Mouse (Mus musculus) frontal cortex, adult (tissue): Measurements from ENCODE around the gene Spatc1l.
A peak's percentile ranks its signal among the peaks of the same experiment; 100 is the strongest.

Experiments used
- ATAC-seq: cut with Nextera tagmentation; 2 replicates; pipeline ENCODE4 v1.9.2; 2017; ENCODE audit warnings: mild to moderate bottlenecking, moderate library complexity, mixed read lengths; ENCODE audit not compliant: low TSS enrichment

Spatc1l gene

GRCm38 (mm10) chr10:76561972-76562371 lies at the start of gene Spatc1l:
Gene Spatc1l, plus strand, starts transcription at chr10:76562272.
- ATAC-seq, result no peak

GRCm38 (mm10) chr10:76512965-76513583 lies 49.0 kb upstream of the Spatc1l start:
- ATAC-seq, result no peak

DNA sequence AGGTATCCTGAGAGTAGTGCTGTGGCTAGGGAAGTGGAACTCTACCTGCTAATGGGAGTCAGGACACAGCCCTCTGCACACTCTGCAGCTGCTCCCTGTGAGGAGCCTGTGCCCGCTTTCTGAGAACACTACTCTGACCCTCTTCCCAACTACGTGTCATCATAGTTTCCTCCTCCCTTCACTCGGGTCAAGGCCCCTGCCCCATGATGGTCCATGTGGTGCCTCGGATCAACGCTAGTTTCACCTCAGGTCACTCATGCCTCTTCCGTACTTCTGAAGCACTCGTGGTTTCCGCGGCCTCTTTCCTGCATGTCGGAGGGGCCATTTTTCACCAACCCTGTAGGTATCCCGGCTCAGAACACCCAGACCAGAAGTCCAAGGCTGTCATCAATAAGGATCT lies 31.1 kb upstream of the Spatc1l start:
- ATAC-seq, result peak; percentile 29

- ATAC-seq, result peak; percentile 99
Observed at GRCm38 (mm10) chr10:76531375-76531774, 30.7 kb upstream of the Spatc1l start, which contains the start of gene Lss. Gene Lss, plus strand, starts transcription at chr10:76531588.

- ATAC-seq, result peak; percentile 28
Observed at GRCm38 (mm10) chr10:76531828-76532227, 30.2 kb upstream of the Spatc1l start.

GRCm38 (mm10) chr10:76535526-76535925 lies 26.5 kb upstream of the Spatc1l start:
- ATAC-seq, result no peak

GRCm38 (mm10) chr10:76537619-76538018 lies 24.5 kb upstream of the Spatc1l start:
- ATAC-seq, result no peak

DNA sequence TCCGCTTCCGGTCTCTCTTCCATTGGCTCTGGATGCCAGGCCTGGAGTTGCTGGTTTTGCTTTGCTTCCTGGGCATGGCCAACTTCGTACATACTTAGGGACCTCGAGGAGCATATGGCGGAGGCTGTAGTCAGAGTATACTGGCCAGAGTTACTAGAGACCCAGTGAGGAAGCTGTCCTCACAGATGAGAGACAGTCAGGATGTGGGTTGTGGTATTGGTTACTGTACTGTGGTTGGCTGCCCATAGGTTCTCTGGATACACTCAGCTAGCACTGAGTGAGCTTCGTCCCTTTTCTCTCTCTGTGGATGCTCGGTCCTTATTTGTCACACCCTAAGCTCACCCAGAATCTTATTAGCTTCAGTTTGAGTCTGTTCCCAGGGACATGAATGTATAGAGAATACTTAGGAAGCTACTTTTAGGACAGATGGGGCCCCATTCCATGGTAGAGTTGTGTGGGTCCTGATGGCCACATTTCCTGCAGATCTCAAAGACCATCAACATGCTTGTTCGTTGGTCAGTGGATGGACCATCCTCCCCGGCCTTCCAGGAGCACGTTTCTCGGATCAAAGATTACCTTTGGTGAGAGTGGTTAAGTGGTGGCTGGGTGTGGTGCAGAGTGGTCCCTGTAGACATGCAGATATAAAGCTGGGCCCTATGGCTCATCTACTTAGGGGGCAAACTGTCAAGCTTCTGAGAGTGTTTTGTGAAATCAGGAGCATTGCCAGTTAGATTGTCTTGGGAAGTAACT lies 20.6 kb upstream of the Spatc1l start:
- ATAC-seq, result no peak

DNA sequence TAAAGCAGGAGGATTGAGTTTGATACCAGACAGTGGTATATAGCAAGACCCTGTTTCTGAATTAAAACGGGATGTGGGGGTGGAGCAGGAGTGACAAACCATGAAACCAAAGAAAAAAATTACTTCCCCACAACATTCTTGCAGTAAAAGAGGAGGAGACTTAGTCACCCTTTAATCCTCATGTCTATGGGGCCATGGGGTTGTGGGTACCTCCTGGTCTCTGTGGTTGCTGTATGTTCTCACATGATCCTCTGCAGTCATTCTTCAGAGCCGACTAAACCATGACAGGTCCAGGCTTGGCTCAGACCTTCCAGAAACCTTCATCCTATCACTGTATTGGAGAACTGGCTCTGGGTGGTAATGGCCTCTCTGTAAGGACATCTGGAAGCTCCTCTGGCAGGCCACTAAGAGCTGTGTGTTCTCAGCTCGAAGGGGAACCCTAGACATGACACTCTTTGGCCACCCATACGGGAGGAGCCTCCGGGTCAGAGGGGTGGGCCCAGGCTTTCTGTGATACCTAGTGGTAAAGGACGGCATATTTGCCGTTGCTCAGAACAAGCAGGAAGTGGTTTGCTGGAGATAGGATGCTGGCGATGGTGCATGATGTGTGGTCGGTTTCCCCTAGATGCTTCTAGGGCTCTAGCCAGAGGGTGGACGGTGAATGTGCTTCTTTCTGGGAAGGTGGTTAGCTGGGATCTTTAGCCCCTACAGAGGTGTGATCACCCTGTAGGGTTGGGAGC lies 19.3 kb upstream of the Spatc1l start:
- no peak for ATAC-seq

DNA sequence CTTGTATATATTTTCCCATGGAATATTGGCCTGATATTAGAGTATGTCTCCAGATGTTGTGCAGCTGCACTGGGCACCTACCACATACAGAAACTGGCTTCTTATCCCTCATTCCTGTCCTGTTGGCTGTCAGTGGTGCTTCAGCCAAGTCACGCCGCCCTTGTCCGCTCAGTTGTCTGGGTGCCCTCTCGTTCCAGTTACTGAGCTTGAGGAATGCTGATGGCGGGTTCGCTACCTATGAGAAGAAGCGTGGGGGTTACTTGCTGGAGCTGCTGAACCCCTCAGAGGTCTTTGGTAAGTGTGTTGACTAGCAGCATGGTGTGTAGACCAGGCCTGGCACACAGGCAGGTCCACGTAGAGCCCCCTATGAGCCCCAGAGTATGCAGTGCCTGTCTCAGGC lies 15.5 kb upstream of the Spatc1l start:
- no peak for ATAC-seq

- no peak for ATAC-seq
Observed at GRCm38 (mm10) chr10:76548218-76548617, 13.9 kb upstream of the Spatc1l start.

GRCm38 (mm10) chr10:76550458-76550857 lies 11.6 kb upstream of the Spatc1l start:
- no peak for ATAC-seq

DNA sequence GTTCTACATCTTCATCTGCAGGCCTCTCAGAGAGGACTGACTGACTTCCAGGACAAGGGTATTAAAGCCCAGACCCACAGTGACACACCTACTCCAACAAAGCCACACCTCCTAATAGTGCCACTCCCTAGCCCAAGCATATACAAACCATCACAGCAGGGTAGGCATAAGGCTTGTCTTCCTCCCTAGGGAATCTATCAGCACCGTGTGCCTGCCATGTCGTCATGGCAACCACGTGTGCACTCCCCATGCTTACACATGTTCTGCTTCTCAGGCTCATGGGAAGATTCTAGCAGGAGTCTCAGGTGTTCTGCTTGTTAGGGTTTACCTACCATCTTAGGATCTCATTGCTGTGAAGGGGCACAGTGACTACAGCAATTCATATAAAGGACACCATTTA lies 10.5 kb upstream of the Spatc1l start:
- no peak for ATAC-seq

DNA sequence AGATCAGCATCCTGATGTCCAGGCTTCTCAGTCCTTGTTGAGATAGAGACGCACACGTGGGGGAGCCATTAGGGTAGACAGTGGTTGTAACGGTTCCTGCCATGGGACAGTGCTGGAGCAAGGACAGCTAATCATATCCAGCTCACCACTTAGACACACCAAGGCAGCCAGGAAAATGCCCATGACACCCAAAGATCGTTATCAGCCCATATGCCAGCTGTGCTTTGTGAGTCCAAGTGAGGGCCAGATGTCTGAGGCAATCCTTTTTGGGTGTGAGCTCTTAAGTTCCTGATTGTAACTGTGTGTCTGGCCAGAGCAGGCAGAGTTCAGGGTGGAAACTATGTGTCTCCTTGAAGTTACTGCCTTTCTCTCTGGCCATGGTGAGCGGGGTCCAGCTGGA lies 8.0 kb upstream of the Spatc1l start:
- no peak for ATAC-seq

- ATAC-seq, result no peak
Observed at GRCm38 (mm10) chr10:76569996-76570685, 8.1 kb downstream of the Spatc1l start.

DNA sequence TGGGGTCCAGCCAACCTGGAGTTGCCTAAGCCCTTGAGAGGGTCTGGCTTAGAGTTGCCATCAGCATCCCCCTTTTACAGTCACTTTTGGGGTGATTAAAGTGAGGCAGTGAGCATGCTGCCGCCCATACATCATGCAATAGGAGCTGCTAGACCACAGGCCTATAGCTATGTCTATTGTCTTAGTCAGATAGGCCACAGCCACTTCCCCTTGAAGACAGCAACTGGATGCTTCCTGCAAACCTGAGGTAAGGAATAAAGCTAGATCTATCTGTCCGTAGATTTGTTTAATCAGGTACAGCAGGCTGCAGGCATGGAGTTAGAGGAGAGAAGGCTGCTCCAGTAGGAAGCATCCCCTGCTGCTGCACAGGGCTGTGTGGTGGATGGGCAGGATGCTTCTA lies 9.0 kb downstream of the Spatc1l start:
- ATAC-seq, result no peak

GRCm38 (mm10) chr10:76572151-76572550 lies 10.1 kb downstream of the Spatc1l start:
- no peak for ATAC-seq

DNA sequence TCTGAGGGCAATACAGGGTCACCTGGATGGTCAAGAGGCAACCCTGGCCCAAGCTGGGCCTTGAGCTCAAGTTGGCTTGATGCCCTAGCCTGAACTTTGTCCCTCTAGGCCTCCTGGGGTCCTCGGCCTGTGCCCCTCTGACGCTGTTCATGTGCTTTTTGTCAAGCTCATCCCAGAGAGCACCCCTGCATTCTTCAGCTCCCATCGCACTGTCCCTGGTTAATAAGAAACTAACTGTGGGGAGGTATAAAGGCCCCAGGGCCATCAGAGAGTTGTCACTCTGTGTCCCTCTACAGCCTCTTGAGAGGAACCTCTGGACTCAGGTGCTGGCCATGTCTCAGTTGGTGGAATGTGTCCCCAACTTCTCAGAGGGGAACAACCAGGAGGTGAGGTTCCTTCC lies 13.3 kb downstream of the Spatc1l start, which contains the start of gene Ftcd:
Ftcd (plus strand) TSS at position 275 of the 400 bp plus-strand sequence.
- no peak for ATAC-seq

- no peak for ATAC-seq
Observed at GRCm38 (mm10) chr10:76576920-76577319, 14.8 kb downstream of the Spatc1l start.

- ATAC-seq, result no peak
Observed at GRCm38 (mm10) chr10:76584138-76584537, 22.1 kb downstream of the Spatc1l start.

GRCm38 (mm10) chr10:76586190-76586589 lies 24.1 kb downstream of the Spatc1l start:
- no peak for ATAC-seq

- no peak; the same call in 1 of the 2 replicates for ATAC-seq
Observed at GRCm38 (mm10) chr10:76590197-76590596, 28.1 kb downstream of the Spatc1l start.
